Mouse (Mus musculus) frontal cortex, adult (tissue): Measurements from ENCODE around the gene Cenpi.

Source experiments
- ATAC-seq: cut with Nextera tagmentation; 2 replicates; pipeline ENCODE4 v1.9.2; 2017; ENCODE audit warnings: mild to moderate bottlenecking, moderate library complexity, mixed read lengths; ENCODE audit not compliant: low TSS enrichment

Cenpi gene

DNA sequence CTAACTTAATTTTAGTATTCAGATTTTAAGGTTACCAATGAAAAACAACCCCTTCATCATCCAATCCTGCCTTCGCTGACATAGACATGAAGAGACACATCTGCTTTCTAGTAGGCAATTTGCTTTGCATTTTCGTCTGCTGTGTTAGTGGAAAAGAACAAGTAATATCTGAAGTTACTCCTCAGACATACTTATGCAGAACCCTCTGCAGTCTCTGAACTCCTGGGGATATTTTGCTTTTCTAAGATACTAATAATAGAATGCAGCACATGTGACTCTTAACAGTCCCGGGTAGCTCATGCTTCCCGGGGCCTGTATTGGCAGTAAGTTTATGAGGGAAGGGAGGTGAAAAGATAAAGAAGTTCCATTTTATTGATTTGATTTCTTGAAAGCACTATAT is 54.3 kb downstream of the Cenpi start:
- ATAC-seq = no peak

DNA sequence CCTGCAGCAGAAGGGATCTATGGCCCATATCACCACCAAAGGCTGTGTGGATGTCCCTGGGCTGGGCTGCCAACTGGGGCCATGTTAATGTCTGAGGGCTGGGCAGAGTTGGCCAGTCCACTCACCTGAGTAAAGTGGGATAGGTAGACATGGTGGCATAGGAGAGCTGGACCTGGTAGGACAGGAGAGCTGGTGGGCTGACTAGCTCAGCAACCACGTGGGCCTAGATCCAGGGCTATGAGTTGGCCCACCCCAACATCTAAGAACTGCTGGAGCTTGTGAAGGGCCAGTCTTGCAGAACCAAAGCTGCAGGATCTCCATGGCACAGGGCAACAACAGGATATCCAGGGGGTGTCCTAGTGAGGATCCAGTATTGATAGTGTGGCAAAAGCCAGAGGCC is 57.5 kb downstream of the Cenpi start:
- ATAC-seq = no peak

DNA sequence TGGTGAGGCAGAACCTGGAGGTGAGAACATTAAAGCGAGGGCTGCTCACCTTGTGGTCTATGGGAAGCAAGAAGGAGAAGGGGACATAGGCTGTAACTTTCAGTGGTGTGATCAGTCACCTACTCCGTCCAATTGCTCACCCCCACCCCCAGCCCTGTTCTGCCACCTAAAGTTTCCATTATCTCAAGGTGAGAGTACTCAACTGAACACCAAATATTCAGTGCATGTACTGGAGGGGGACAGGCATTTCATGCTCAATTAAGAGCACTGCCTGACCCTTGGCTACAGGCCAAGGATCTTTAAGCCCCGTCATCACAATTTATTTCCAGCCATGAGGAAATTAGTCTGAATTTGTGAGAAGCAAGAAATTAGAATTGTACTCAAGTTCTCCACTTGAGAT is 58.7 kb downstream of the Cenpi start:
- no peak for ATAC-seq

DNA sequence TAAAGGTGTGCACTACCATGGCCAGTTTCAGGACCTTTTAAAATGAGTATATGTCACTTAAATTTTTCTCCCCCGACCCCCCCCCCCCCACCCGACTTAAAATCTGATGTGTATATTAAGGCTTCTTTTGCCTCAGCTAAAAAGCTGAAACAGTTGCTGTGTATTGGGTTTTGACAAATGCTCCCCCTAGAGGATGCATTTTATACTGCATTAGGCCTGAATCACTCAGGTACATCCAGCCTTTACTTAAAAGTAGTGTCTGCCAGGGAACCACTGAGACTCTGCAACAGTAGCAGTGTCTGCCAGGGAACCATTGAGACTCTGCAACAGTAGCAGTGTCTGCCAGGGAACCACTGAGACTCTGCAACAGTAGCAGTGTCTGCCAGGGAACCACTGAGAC is 63.4 kb downstream of the Cenpi start:
- ATAC-seq = peak; percentile 78; the same call in 1 of the 2 replicates

DNA sequence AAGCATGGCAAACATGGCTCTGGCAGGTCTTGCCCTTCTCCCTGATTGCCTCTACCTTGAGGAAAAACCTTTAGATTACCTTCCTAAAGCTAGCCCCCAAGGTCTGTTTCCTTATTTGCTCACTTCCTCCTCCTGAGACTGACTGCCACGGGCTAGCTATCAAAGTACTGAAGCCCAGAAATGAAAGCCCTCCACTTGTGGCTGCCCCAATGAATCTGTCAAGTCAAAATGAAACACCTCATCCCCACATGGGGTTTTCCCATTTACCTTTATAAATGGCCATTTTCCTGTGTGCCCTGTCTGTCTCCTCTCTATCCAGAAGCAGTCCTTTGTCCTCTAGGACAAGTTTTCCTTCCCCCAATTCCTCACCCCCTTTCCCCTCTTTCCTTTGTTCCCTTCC is 66.3 kb downstream of the Cenpi start:
- no peak for ATAC-seq

DNA sequence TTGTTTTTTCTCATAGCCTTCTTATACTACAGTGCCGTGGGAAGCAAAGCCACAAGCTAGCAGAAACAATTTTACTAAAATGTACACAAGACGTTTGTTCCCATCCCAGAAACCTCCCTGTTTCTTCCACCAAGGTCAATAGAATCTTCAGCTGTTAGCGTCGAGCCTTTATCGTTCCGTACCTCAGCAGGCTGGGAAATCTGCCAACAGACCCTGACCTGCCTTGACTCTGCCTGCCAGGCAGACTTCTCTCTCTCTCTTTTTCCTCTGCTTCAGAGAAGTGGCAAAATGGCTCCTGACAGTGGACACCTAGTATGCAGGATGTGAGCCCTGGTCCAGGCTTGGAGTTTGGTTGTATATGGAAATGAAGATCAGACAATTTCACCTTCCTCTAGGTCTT is 77.0 kb downstream of the Cenpi start:
- no peak for ATAC-seq

DNA sequence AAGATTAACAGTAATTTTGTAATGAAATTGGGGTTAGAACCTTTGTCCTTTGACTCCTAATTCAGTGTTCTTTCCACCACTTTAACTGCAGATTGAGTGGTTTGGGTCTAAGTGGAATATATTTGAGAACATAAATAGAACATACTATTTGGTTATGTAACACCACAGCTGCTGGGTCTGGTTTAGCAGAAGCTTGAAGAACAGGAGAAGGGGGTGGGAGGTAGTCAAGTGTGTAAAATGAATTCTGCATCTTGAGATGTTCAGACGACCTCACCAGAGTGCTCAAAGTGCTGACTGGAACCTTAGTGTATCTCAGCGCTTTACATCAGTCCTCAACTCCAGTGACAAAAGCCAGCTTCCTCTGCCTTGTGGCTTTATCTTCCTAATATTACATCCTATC is 91.1 kb downstream of the Cenpi start:
- peak; percentile 86 for ATAC-seq

DNA sequence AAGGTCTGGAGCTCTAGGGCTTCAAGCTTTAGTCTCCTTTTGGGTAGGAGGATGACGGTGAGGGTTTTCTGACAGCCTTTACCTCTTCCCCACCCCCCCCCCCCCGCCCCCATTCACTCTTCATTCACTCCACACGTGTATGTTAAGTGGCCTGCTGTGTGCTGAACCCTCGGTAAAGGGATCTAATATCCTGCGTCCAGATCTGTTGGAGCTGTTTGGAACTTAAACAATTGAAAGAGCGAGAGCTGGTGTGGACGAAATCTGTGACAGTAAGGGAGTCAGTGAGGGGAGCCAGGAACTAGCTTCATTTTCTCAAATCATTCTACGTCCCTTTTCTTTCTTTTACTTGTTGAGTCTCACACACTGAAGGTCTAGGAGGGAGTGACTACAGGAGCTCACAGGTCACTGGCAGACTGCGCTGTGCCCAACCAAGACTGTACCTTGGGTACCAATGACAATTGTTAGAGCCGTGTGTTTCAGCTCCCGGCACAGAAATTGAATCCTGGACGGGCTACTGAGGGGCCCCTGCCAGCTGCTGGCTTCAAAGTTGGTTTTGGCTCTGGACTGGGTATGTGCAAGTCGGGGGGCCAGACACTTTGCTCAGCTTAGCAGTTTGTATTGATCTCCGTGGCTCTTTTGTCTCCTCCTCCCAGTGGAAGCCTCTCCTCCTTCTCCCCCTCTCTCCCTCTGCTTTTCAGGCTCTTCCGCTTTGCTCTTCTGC is 96.1 kb downstream of the Cenpi start, which contains the start of gene Drp2:
Gene Drp2, plus strand, starts transcription at position 689 of the 721 bp plus-strand sequence.
- ATAC-seq = peak; percentile 71

DNA sequence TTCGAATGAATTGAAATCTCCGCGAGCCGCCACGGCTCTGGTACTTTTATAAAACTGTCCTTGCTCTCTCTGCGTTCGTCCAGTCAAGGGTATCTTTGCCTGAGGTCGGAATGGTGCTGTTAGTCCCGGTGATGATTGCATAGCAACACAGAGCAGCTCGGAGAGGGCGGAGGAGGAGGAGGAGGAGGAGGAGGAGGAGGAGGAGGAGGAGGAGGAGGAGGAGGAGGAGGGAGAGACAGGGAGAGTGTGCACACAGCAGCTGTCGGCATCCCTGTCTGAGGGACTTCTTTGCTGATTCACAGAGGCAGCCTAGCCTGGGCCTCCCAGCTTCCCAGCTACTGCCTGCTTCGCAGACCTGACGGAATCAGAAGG is 96.7 kb downstream of the Cenpi start:
- ATAC-seq = peak; percentile 66

DNA sequence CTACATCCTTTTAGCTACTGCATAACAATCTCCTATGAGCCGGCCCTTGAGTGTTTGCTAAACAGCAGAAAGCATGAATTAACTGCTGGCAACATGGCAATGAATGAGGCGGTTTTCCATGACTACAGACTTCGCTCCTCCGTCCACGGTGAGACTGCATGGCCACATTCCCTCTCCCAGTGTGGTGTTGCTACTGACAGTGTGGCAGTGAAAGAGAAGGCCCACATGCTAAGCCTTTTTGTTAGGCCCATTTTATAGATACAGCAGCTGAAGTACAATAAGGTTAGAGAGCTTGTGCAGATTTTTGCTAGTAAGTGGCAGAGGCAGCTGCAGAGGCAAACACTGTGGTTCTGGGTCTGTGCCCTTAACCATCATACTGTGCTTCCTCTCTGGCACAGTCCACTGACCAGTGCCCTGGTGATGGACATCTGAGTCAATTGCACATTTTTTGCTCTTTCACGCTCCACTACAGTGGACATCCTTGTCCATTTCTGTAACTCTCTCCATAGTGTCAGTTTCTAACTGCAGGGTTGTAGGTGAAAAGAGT is 101.5 kb downstream of the Cenpi start:
- 0 out of 2 replicates have a peak, but pooled peaks have one; percentile 11 for ATAC-seq

DNA sequence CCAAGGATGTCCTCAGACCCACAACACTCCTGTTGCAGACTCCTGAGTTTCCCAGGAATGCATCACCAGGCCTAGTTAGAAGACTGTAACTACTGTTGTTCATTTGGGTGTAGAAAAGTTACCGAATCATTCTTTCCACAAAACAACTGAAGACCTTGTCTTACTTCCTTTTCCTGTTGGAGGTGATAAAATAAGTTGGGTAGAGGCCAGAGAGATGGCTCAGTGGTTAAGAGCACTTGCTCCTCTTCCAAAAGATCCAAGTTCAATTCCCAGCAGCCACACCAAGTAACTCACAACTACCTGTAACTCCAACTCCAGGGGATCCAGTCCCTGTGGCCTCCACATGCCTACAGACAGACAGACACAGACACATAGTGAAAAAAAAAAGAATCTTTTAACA is 104.2 kb downstream of the Cenpi start:
- no peak for ATAC-seq
